Mouse (Mus musculus): Measurements from ENCODE around the gene Snx15. TPM values are rescaled to one million over a fixed set of nuclear protein-coding genes. Genes with fewer than 3 reads are reported as not detected.
A peak's percentile ranks its signal among the peaks of the same experiment; 100 is the strongest.
"Not testable (repeated sequence)": the region's sequence is repeated elsewhere in the genome, so short reads cannot be mapped to it uniquely, and the experiment has no call there.

The Snx15 gene
- polyA plus RNA-seq, 1 experiment, result 22.7 TPM

- Histone ChIP-seq H3K79me2 (ENCODE audit: control insufficient read depth, insufficient read depth) (peaks cover 8% of the 10 kb centered on the region), H3K27me3 (ENCODE audit: control insufficient read depth, insufficient read depth, insufficient read length) (peaks cover 6% of the 10 kb centered on the region), H3K79me3 (ENCODE audit: low read depth) (no peaks in the 10 kb centered on the region), H3ac (ENCODE audit: control insufficient read depth, insufficient read length, low read depth) (peak overlapping the region; percentile 97), H3K4me3 (ENCODE audit: insufficient read depth, poor library complexity, severe bottlenecking) (peak overlapping the region; percentile 56), H3K36me3 (ENCODE audit: control insufficient read depth, insufficient read depth) (peaks cover 3% of the 10 kb centered on the region)
- no peak for TF ChIP-seq FOSL1 (IDR thresholded peaks at IDR 0.05; ENCODE audit: insufficient read depth, low read length, poor library complexity, severe bottlenecking)
- TF ChIP-seq USF1 (IDR thresholded peaks at IDR 0.05; ENCODE audit: low read depth), result no peak
- TF ChIP-seq MYOD1 (IDR thresholded peaks at IDR 0.05; ENCODE audit: control insufficient read depth, insufficient read length, low read depth), result no peak
- no peak for TF ChIP-seq CTCF (IDR thresholded peaks at IDR 0.05; ENCODE audit: control insufficient read depth, insufficient read depth, insufficient read length)
- TF ChIP-seq MAX (IDR thresholded peaks at IDR 0.05), result no peak
- no peak for TF ChIP-seq CEBPB (IDR thresholded peaks at IDR 0.05; ENCODE audit: low read depth)
- TF ChIP-seq MYOG (IDR thresholded peaks at IDR 0.05; ENCODE audit: control insufficient read depth, extremely low read depth, insufficient read length), result no peak
These were observed 12.2 kb upstream of the Snx15 start for GRCm38 (mm10) chr19:6140374-6140677.

- no peak overlapping the region for H3K4me3 ChIP-seq (ENCODE audit: insufficient read depth, poor library complexity, severe bottlenecking)
- TF ChIP-seq USF1 (IDR thresholded peaks at IDR 0.05; ENCODE audit: low read depth) (no peak), CEBPB (IDR thresholded peaks at IDR 0.05; ENCODE audit: low read depth) (no peak), MYOD1 (IDR thresholded peaks at IDR 0.05; ENCODE audit: control insufficient read depth, insufficient read length, low read depth) (no peak), MAX (IDR thresholded peaks at IDR 0.05) (no peak), MYOG (IDR thresholded peaks at IDR 0.05; ENCODE audit: control insufficient read depth, extremely low read depth, insufficient read length) (no peak), FOSL1 (IDR thresholded peaks at IDR 0.05; ENCODE audit: insufficient read depth, low read length, poor library complexity, severe bottlenecking) (no peak), CTCF (IDR thresholded peaks at IDR 0.05; ENCODE audit: control insufficient read depth, insufficient read depth, insufficient read length) (no peak)
- no peak overlapping the region for H3ac ChIP-seq (ENCODE audit: control insufficient read depth, insufficient read length, low read depth)
- H3K79me3 ChIP-seq (ENCODE audit: low read depth), result no peaks in the 10 kb centered on the region
- H3K27me3 ChIP-seq (ENCODE audit: control insufficient read depth, insufficient read depth, insufficient read length), result peaks cover under 1% of the 10 kb centered on the region
- H3K36me3 ChIP-seq (ENCODE audit: control insufficient read depth, insufficient read depth), result peaks cover 3% of the 10 kb centered on the region
- H3K79me2 ChIP-seq (ENCODE audit: control insufficient read depth, insufficient read depth), result peaks cover 8% of the 10 kb centered on the region
These were observed 11.6 kb upstream of the Snx15 start for GRCm38 (mm10) chr19:6139701-6140100.

GRCm38 (mm10) chr19:6136397-6136796 is 8.3 kb upstream of the Snx15 start:
- TF ChIP-seq MYOD1 (IDR thresholded peaks at IDR 0.05; ENCODE audit: control insufficient read depth, insufficient read length, low read depth) (no peak), MAX (IDR thresholded peaks at IDR 0.05) (peak; percentile 32)
- H3K79me2 ChIP-seq (ENCODE audit: control insufficient read depth, insufficient read depth), result peaks cover 8% of the 10 kb centered on the region
- H3K36me3 ChIP-seq (ENCODE audit: control insufficient read depth, insufficient read depth), result peaks cover 9% of the 10 kb centered on the region
- H3K27me3 ChIP-seq (ENCODE audit: control insufficient read depth, insufficient read depth, insufficient read length), result no peaks in the 10 kb centered on the region
- no peak overlapping the region for H3K4me3 ChIP-seq (ENCODE audit: insufficient read depth, poor library complexity, severe bottlenecking)
- no peak overlapping the region for H3ac ChIP-seq (ENCODE audit: control insufficient read depth, insufficient read length, low read depth)
- no peaks in the 10 kb centered on the region for H3K79me3 ChIP-seq (ENCODE audit: low read depth)

- H3K79me2 ChIP-seq (ENCODE audit: control insufficient read depth, insufficient read depth); H3K79me3 ChIP-seq (ENCODE audit: low read depth); H3K27me3 ChIP-seq (ENCODE audit: control insufficient read depth, insufficient read depth, insufficient read length); H3K4me3 ChIP-seq (ENCODE audit: insufficient read depth, poor library complexity, severe bottlenecking); H3K36me3 ChIP-seq (ENCODE audit: control insufficient read depth, insufficient read depth); H3ac ChIP-seq (ENCODE audit: control insufficient read depth, insufficient read length, low read depth): not testable (repeated sequence)
These were observed 5.1 kb upstream of the Snx15 start for GRCm38 (mm10) chr19:6133197-6133596.

GRCm38 (mm10) chr19:6132171-6132827 is 4.2 kb upstream of the Snx15 start:
- Histone ChIP-seq H3K79me3 (ENCODE audit: low read depth) (no peaks in the 10 kb centered on the region), H3ac (ENCODE audit: control insufficient read depth, insufficient read length, low read depth) (no peak overlapping the region), H3K27me3 (ENCODE audit: control insufficient read depth, insufficient read depth, insufficient read length) (no peaks in the 10 kb centered on the region), H3K79me2 (ENCODE audit: control insufficient read depth, insufficient read depth) (no peaks in the 10 kb centered on the region), H3K36me3 (ENCODE audit: control insufficient read depth, insufficient read depth) (peaks cover 9% of the 10 kb centered on the region), H3K4me3 (ENCODE audit: insufficient read depth, poor library complexity, severe bottlenecking) (no peak overlapping the region)
- TF ChIP-seq MYOD1 (IDR thresholded peaks at IDR 0.05; ENCODE audit: control insufficient read depth, insufficient read length, low read depth), result no peak
- no peak for TF ChIP-seq CEBPB (IDR thresholded peaks at IDR 0.05; ENCODE audit: low read depth)
- TF ChIP-seq MYOG (IDR thresholded peaks at IDR 0.05; ENCODE audit: control insufficient read depth, extremely low read depth, insufficient read length), result no peak
- no peak for TF ChIP-seq FOSL1 (IDR thresholded peaks at IDR 0.05; ENCODE audit: insufficient read depth, low read length, poor library complexity, severe bottlenecking)
- no peak for TF ChIP-seq CTCF (IDR thresholded peaks at IDR 0.05; ENCODE audit: control insufficient read depth, insufficient read depth, insufficient read length)

GRCm38 (mm10) chr19:6130414-6131128 is 2.5 kb upstream of the Snx15 start:
- not testable (repeated sequence) for H3K27me3 ChIP-seq (ENCODE audit: control insufficient read depth, insufficient read depth, insufficient read length); H3K79me3 ChIP-seq (ENCODE audit: low read depth); H3K36me3 ChIP-seq (ENCODE audit: control insufficient read depth, insufficient read depth); H3K4me3 ChIP-seq (ENCODE audit: insufficient read depth, poor library complexity, severe bottlenecking); H3K79me2 ChIP-seq (ENCODE audit: control insufficient read depth, insufficient read depth); H3ac ChIP-seq (ENCODE audit: control insufficient read depth, insufficient read length, low read depth)
